Mouse (Mus musculus): Measurements from ENCODE around the gene Olfr877.

Olfr877 gene

GRCm38 (mm10) chr9:37853969-37854368 lies at the start of gene Olfr877:
Olfr877 (plus strand) TSS chr9:37854269.
- no peak for DNase-seq (ENCODE audit: low spot score in 2 of 2)

GRCm38 (mm10) chr9:37807235-37807634 lies 46.8 kb upstream of the Olfr877 start:
- no peak for DNase-seq (ENCODE audit: low spot score in 2 of 2)

GRCm38 (mm10) chr9:37808456-37808855 lies 45.6 kb upstream of the Olfr877 start:
- DNase-seq (ENCODE audit: low spot score in 2 of 2), result no peak

GRCm38 (mm10) chr9:37808976-37809375 lies 45.1 kb upstream of the Olfr877 start:
- DNase-seq (ENCODE audit: low spot score in 2 of 2), result no peak

GRCm38 (mm10) chr9:37814696-37815095 lies 39.4 kb upstream of the Olfr877 start:
- DNase-seq (ENCODE audit: low spot score in 2 of 2), result no peak

GRCm38 (mm10) chr9:37829881-37830280 lies 24.2 kb upstream of the Olfr877 start:
- DNase-seq (ENCODE audit: low spot score in 2 of 2), result no peak

- DNase-seq (ENCODE audit: low spot score in 2 of 2), result no peak
Measured at GRCm38 (mm10) chr9:37833341-37833740, 20.7 kb upstream of the Olfr877 start.

- no peak for DNase-seq (ENCODE audit: low spot score in 2 of 2)
Measured at GRCm38 (mm10) chr9:37849267-37849666, 4.8 kb upstream of the Olfr877 start.

GRCm38 (mm10) chr9:37863325-37863724 lies 9.3 kb downstream of the Olfr877 start:
- no peak for DNase-seq (ENCODE audit: low spot score in 2 of 2)

GRCm38 (mm10) chr9:37870246-37870645 lies 16.2 kb downstream of the Olfr877 start:
- no peak for DNase-seq (ENCODE audit: low spot score in 2 of 2)

GRCm38 (mm10) chr9:37871097-37871496 lies 17.0 kb downstream of the Olfr877 start:
- no peak for DNase-seq (ENCODE audit: low spot score in 2 of 2)

- no peak for DNase-seq (ENCODE audit: low spot score in 2 of 2)
Measured at GRCm38 (mm10) chr9:37871536-37871935, 17.5 kb downstream of the Olfr877 start.

- DNase-seq (ENCODE audit: low spot score in 2 of 2), result no peak
Measured at GRCm38 (mm10) chr9:37890960-37891359, 36.9 kb downstream of the Olfr877 start.

GRCm38 (mm10) chr9:37896661-37897060 lies 42.6 kb downstream of the Olfr877 start, which contains the start of gene Olfr145:
Olfr145 (plus strand) TSS chr9:37896724.
- no peak for DNase-seq (ENCODE audit: low spot score in 2 of 2)

GRCm38 (mm10) chr9:37905555-37905954 lies 51.5 kb downstream of the Olfr877 start:
- DNase-seq (ENCODE audit: low spot score in 2 of 2), result no peak

Data from thymus, postnatal 10 days (tissue).